ENCODE assay signal across 16 mouse cellular contexts in genomic region chr5:22491088-22491487, GRCm38 (mm10).
"Had no signal": no experiment of that assay in that cellular context is flagged by ENCODE, and none has a peak within 500 bp of the region (broad histone marks: within the 10 kb centered on the region; RNA-seq: fewer than 3 reads in every experiment).

No protein-coding gene starts in this region.

- H3K4me3 ChIP-seq: layer of hippocampus, adult 2 months; limb, embryonic 12.5 days; midbrain, embryonic 12.5 days; neural tube, embryonic 12.5 days; stomach, embryonic 15.5 days had no signal

- H3K27ac ChIP-seq: layer of hippocampus, adult 2 months; limb, embryonic 12.5 days; liver, embryonic 14.5 days; midbrain, embryonic 12.5 days; neural tube, embryonic 12.5 days; stomach, embryonic 15.5 days had no signal

- H3K27me3 ChIP-seq: limb, embryonic 12.5 days; midbrain, embryonic 12.5 days; neural tube, embryonic 12.5 days; stomach, embryonic 15.5 days had no signal

- H3K9me3 ChIP-seq: limb, embryonic 12.5 days; midbrain, embryonic 12.5 days; neural tube, embryonic 12.5 days; stomach, embryonic 15.5 days had no signal

- H3K9ac ChIP-seq: limb, embryonic 12.5 days; liver, embryonic 14.5 days; midbrain, embryonic 12.5 days; neural tube, embryonic 12.5 days; stomach, embryonic 15.5 days had no signal

- H3K4me2 ChIP-seq: limb, embryonic 12.5 days; midbrain, embryonic 12.5 days; neural tube, embryonic 12.5 days; stomach, embryonic 15.5 days had no signal

- DNase-seq: kidney, adult 9 months; kidney, postnatal 10 days; kidney, postnatal 4 days; liver; lung, adult 18-20 months; retina, postnatal 1 day; right cerebral cortex, postnatal 4 days; spleen, adult 18-20 months; thymus, adult 2 months; thymus, postnatal 25 days had no signal

- H3K4me1 ChIP-seq: limb, embryonic 12.5 days; midbrain, embryonic 12.5 days; neural tube, embryonic 12.5 days; stomach, embryonic 15.5 days had no signal
